Mouse (Mus musculus) retina, embryonic 14.5 days (tissue): ENCODE measurements around the gene Ylpm1.

Experiments
- DNase-seq: peaks from one replicate; pipeline ENCODE4 v3.0.0-alpha.2; 2015; ENCODE audit warnings: low spot score

The Ylpm1 gene

DNA sequence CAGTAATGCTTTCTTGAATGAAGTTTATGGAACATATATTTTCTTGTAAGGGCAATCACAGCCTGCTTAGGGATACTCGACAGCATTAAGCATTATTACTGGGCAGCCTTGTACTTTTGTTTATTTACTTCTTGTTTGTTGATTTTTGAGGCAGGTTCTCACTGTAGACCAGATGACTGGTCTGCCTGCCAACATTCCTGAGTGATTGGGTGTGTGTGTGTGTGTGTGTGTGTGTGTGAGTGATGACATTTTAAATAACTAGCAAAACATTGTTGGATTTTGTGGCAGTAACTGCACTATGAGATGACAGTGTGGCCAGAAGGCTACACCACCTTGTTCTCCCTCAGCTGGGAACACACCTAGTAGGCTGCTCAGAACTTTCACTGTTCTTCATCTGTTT lies 13.7 kb downstream of the Ylpm1 start:
- DNase-seq = no peak

DNA sequence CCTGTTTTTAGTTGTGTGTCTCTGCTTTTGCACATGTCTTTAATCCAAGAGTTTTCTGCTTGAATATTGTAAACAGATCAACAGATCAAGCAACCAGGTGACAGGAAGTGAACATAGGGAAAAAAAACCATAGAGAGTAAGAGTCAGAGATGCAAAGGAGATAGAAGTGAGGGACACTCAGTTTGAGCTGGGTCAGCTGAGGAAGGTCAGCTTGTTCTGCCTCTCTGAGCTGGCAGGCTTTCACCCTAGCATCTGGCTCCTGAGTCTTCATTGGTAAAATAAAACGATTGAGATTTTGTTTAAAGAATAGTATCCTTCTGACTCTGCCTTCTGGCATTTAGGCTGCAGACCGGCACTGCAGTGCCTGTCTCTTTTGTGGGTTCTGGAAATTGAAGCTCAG lies 14.4 kb downstream of the Ylpm1 start:
- DNase-seq = no peak

DNA sequence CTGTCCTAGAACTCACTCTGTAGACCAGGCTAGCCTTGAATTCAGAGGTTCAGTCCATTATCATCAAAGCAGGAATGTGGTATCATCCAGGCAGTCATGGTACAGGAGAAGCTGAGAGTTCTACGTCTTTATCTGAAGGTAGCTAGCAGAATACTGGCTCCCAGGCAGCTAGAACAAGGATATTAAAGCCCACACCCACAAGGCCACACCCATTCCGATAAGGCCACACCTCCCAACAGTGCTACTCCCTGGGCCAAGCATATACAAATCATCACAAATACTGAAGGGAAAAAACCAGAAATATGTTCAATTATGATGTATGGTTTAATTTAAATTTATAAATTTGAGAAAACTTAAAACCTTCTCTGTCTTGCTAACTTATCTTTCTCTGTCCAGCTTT lies 16.1 kb downstream of the Ylpm1 start:
- no peak for DNase-seq

DNA sequence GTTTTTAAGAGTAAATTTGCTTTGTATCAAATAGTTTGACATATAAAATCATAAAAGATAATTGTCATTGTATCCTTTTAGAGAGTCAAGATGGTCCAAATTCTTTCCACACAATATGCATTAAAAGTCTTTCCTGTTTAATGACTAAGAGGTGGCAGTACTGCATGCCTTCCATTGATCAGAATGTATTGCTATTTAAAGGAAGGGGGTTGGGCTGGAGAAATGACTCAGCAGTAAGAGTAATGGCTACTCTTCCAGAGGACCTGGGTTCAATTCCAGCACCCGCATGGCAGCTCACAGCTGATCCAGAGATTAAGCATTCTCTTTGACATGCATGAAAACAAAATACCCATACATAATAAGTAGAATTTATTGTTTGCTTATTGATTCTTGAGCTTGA lies 25.9 kb downstream of the Ylpm1 start:
- DNase-seq = no peak

DNA sequence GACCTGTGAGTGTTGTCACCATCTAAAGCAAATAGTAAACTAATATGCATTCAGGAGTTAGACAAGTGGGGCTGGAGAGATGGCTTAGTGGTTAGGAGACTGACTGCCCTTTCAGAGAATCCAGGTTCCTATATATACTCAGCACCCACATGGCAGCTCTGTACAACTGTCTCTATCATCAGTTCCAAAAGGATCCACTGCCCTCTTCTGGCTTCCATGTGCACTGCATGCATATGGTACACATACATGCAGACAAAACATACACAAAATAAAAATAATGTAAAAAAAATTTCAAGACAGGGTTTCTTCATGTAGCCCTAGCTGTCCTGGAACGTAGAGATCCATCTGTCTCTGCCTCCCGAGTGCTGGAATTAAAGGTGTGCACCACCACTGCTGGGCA lies 36.6 kb downstream of the Ylpm1 start:
- DNase-seq = peak; percentile 37

DNA sequence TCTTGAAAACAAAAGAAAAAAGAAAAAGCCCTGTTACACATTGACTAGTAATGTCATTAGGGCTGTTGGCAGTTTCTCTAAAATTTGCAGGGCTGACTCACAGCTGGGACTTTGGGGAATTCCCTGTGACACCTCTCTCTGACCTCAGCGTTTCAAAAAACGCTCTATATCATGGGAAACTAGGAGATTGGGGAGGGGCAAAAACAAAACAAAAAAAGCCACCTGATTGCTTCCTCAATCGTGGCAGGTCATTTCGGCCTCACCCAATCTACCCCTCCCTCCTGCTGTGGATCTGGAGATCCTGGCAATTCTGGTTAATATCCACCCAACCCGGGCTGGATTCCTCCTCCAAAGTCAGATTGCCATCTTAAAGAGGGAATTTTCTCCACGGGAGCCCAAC lies 55.1 kb downstream of the Ylpm1 start:
- no peak for DNase-seq

DNA sequence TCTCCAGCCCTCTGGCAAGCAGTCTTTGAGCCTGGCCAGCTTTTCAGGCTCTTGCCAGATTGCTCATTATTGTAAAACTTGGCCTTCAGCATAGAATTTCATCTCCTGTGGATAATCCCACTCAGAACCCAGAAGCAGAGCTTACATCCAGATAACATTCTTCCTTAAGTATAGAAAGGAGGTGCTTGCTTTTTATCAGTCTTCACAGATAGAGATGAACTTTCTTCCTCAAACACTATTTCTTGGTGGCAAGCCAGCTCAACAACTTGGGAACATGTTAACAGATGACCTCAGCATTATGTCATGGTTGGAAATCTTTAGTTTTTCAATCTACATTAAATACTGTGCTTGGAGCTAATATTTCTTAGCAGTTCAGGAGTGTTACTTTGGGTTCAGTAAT lies 74.9 kb downstream of the Ylpm1 start:
- no peak for DNase-seq

DNA sequence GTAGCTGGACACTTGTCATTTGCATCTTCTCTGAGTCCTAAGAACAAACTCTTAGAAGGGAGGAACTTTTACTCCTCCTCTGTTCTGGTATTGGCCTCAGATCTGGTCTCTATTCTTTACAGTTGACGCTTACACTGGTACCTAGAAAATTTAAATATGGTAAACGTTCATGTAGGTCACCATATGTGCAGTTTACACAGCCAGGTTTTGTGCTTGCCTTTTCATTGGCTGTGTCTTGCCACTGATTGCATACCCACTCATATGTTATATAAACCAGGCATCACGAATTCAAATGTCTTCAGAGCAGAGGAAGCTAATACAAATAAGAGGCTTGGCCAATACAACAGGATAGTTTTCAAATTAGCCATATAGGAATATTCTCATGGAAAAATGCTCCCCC lies 81.0 kb downstream of the Ylpm1 start:
- no peak for DNase-seq

DNA sequence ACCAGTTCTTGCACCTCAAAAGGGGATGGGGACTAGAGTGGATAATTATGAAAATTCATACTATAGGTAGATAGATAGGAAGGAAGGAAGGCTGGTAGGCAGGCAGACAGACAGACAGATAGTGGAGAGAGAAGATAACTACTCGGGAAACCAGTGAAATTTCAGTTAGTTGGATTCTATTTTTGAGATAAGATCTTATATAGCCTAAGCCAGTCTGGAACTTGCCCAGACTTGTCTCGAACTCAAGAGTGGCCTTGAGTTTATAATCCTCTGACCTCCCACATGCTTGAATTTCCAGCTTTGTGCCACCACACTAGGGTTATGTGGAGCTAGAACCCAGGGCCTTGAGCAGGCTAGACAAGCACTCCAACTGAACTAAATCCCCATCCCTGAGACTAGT lies 88.1 kb downstream of the Ylpm1 start:
- DNase-seq = no peak

DNA sequence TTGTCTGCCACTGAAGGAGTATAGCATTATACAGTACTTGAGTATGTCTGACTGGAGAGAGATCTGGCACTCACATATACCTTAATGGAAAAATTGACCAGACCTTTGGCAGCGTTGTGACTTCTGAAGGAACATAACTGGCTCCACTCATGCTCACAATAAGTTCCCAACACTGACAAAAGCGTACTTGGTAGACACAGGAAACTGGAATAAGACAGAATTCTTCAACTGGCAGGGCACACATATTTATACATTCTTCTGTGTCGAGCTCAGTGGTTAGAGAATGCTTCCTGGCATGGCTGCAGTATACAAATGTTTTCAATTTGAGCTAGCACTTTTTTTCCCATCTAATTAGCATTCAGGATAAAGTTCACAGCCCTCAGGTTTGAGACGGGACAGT lies 88.8 kb downstream of the Ylpm1 start:
- no peak for DNase-seq

DNA sequence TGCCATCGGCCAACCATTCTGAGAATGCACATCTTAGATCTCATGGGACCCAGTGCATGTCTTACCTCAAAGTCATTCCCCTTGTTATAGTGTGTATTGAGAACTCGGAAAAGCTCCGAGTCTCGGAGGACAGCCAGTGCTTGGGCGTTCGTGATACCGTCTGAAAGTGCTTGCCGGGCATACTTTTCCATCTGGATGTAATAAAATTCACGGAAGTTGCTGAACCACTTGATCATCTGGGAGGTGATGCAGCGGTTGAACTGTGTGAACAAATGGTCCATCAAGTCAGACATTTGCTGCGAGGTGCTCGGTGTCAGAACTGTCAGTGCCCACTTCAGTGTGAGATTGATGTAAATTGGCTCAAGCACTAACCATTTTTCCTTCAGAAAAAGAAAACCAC lies 91.7 kb downstream of the Ylpm1 start:
- DNase-seq = no peak

DNA sequence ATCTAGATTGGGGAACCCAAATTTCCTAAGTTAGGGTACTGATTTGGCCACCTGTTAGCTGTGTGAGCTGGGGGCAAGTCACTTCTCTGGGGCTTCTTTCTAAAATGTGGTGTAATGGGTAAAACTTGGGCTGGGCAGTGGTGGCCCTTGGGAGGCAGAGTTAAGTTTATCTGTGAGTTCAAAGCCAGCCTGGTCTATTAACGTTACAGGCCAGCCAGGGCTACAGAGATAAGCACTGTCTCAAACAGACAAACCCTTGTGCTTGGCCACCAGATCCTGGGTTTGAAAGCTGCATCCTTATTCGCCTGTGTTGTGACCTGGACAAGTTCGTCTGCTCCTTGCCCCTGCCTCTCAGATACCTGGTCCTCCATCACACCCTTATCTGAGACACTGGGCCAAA lies 95.1 kb downstream of the Ylpm1 start:
- DNase-seq = no peak

DNA sequence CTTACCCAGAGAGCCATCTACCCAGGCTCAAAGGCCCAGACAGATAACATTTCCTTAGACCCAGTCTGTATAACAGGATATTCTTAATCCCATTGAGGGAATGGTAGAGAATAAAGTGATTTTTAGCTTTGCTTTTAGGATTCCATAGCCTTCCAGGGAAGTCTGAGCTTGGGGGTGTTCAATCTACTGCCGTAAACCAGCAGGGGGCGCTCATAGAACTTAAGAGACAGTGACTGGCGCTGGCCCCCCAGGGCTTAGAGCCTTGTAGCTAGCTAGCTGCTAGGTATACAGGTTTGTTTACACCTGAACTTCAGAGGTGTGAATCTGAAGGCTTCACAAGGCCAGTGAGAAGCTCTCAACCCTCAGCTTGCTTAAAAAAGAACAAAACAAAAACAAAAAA lies 96.1 kb downstream of the Ylpm1 start:
- peak; percentile 80 for DNase-seq

DNA sequence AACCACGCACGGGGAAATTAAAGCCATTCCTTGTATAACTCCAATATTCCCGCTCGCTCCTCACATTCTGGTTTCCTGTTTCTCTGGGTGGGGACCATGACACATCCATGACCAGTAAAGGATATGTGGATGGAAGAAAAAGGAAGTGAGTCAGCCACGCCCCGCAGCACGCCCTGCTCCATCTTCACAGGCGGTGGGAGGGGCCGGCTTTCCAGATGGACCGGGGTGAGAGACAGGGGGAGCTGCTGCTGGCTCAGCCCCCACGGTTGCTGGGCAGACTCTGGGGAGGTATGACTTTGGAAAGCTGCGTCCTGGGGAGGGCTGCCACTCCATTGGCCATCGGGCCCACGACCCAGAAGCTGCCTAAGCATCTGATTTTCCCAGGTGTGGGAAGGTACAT lies 97.9 kb downstream of the Ylpm1 start:
- no peak for DNase-seq

DNA sequence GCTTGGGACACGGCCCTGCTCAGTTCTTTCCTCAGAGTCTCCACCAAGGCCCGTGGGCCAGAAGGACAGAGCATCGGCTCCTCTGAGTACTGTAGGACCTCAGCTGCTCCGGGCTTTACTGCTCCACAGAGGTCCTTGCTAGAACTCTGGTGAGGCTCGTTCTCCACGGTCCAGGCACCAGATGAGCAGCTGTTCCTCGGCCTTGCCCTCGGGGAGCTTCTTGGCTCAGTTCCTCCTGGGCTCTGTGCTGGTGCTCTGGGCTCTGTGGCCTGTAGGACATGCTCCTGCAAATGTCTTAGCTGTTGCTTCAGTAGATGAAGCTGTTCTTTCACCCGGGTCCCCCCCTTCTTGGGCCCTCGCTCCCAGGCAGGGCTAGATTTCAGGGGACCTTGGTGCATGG lies 98.6 kb downstream of the Ylpm1 start:
- no peak for DNase-seq

DNA sequence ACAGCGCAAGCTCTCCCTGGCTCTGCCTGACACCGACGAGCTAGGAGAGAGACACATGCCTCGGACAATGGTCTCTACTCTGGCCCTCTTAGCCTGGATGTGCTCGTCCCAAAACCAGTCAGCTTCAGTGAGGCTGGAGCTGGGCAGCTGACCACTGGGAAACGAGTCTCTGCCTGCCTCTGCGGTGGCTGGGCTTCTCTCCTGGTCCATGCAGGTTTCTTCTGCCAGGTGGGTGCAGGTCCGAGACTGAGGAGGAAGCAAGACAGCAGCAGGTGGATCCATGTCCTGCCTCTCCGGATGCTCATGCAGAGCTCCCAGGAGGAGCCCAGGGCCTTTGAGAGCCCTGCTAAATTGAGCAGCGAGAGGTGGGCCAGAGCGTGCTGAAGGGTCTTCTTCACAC lies 99.0 kb downstream of the Ylpm1 start:
- no peak for DNase-seq

DNA sequence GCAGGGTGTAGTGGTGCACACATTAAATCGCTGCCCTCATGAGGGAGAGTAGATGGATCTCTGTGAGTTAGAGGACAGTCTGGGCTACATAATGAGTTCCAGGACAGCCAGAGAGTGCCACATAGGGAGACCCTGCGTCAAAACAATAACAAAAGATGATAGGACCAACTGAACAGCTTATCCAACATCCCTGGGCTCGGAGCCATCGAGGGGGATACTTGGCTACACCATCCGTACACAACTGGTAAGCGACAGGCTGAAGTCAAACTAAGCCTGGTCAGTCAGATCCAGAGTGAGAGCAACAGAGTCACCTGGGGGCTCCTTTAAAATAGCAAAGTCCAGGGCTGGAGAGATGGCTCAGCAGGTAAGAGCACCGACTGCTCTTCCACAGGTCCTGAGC lies 99.7 kb downstream of the Ylpm1 start:
- no peak for DNase-seq

DNA sequence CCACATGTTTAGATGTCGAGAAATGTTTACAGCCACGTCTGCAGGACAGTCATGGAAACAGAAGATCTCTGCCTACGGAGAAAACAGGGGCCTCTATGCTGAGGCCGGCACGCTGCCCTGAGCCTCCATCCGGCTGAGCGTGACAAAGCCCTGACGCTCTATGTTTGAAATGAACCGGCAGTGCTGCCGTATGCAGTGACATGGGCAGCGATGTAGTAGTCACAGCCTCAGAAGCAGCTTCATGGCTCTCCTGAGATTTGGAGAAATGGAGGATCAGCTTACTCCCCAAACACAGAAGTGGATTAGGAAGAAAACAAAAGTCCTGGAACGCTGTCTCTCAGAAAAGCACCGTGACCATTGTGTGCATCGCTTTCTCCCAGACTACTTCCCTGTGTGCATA lies 104.9 kb downstream of the Ylpm1 start:
- DNase-seq = no peak

DNA sequence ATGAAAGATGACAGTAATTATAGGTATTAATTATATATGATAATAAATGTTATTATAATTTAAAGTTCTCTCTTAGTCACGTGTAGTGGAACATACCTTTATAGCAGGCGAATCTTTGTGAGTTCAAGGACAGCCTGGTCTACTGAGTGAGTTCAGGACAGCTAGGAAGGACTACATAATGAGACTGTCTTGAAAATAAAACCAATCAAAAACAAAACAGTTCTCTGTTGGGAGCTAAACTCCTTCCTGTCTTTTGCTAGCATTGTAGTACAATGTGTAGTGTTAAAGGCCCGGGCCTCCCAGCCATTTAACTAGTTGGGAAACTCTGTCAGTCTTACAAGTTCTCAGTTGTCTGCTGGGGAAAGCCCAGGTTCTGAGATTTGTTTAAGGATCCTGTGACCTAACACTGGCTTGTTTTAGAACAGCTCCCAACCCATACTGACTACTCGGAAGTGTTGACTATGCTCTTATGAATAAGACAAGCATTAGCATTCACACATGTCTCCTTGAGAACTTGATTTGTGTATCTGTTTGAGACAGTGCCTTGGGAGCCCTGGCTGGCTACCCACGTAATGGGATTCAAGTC lies 105.5 kb downstream of the Ylpm1 start:
- DNase-seq = no peak

DNA sequence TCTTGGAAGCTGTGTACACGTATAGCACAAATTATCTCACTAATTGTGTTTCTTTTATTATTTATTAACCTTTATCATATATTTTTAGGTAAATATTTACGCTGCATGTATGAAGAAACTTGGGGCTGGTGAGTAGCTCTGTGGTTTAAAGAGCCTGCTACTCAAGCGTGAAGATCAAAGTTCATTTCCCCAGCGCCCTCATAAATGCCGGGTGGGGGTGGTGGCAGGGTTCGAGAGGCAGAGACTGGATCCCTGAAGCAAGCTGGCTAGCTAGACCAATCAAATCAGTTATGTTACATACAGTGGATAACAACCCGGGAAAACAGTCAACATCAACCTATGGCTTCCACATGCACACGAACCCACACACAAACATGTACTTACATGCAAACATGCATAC lies 107.0 kb downstream of the Ylpm1 start:
- no peak for DNase-seq

DNA sequence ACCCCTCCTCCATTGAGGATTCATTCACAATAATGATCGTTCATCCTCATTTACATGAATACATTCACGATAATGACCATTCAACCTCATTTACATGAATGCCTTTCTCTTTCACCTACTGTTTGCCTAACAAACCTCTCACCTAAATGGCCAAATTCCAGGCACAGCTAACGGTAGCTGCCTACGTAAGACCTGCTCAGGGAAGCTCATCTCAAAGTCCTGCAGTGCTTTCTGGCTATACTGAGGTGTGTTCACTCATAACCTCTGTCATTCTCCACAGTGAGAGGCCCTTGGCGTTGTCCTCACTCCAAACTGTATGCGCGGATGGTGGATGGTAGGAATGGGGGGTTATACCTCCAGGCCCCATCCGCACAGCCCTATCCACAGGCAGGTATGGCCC lies 108.7 kb downstream of the Ylpm1 start:
- no peak for DNase-seq

DNA sequence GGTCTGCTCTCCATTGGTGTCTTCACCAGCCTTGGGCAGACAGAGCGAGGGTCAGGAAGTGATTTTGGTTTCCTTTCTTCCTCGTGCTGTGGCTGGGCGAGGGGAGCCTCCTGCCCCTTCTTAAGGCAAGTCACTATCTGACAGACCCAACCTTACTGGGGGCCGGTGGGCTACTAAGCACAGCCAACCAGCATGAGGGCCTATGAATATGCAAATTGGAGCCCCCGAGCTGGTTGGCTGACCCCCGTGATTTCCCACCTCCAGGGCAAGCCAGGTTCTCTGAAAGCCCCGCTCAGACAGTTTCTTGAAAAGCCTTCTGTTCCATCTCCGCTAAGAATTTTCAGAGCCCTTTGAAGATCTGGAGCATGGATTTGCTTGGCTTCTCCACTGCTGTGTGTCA lies 110.2 kb downstream of the Ylpm1 start:
- peak; percentile 23 for DNase-seq

DNA sequence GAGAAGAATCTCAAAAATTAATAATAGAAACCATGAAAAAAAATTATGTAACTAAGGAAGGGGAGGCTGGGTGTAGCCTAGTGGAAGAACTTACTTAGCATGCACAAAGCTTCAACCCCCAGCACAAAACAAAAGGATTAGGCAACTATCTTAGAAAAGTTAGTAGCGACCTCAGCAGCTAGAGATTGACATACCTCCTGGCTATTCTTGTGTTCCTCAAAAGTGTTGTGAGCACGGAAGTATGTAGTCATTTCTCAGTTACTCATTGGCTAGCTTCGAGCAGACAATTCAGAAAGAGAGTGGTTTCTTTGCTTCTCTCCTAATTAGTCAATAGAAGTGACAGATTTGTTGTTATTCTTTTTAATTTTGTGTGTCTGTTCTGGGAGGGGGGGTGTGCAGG lies 112.5 kb downstream of the Ylpm1 start:
- no peak for DNase-seq

DNA sequence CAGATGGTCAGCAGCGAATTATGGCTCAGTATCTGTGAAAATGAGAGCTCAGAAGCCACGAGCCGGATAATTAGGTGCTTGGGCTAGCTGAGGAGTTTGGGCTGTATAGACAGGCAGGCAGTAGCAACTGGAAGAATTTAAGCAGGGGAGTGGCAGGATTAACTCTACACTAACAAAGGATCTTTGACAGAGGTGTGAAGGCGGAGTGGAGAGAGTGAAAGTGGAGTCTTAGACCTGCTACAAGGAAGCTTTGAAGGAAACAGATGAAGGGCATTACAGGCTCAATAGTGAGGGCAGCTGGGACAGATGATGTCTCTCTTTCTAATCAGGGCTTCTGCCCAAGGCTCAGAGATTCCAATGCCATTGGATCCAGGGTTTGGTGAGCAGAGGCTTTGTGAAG lies 113.3 kb downstream of the Ylpm1 start:
- DNase-seq = no peak
